Mouse (Mus musculus) heart, adult 2 months (tissue): ENCODE measurements around the gene Sf1.

Experiments used
- CTCF ChIP-seq: fragments of 200-600 bp; IDR thresholded peaks from 2 replicates; pipeline ENCODE4 v1.8.1; 2022; ENCODE audit warnings: antibody characterized with exemption, mild to moderate bottlenecking, moderate library complexity
- EP300 ChIP-seq: fragments of 200-500 bp; IDR thresholded peaks from 2 replicates; pipeline ENCODE4 v1.6.1; 2011; ENCODE audit warnings: low read depth, low read length, control low read depth; ENCODE audit not compliant: insufficient read depth
- POLR2A ChIP-seq: fragments of 200-500 bp; IDR thresholded peaks from 2 replicates; pipeline ENCODE4 v1.6.1; 2011; ENCODE audit warnings: mild to moderate bottlenecking, low read depth, low read length, control low read depth; ENCODE audit not compliant: insufficient read depth

DNA sequence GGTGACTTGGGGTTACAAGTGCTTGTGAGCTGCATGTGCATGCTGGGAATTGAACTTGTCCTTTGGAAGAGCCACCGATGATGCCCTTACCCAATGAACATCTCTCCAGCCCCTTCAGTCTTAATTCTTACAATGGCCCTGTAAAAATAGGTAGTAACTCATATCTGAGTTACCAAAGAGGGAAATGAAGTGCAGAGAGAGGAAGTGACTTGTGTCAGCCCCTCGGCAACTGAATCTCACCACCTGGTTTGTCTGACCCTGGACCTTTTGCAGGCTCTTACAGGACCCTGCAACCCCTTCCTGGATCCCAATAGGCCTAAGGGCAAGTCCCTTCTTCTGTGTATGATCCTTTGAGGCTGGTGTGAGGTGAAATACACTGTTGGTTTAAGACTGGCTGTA lies 11.4 kb upstream of the Sf1 start:
- TF ChIP-seq CTCF = no peak
- TF ChIP-seq EP300 = no peak
- TF ChIP-seq POLR2A = no peak
